Mouse (Mus musculus) ES-Bruce4 (cell line): ENCODE results near the gene Enc1.

Experiments used
- CTCF ChIP-seq: IDR thresholded peaks from one replicate; pipeline ENCODE4 v1.8.1; 2011; ENCODE audit warnings: low read depth, low read length
- POLR2A ChIP-seq: IDR thresholded peaks from one replicate; pipeline ENCODE4 v1.8.1; 2011; ENCODE audit warnings: low read length; ENCODE audit not compliant: insufficient read depth

DNA sequence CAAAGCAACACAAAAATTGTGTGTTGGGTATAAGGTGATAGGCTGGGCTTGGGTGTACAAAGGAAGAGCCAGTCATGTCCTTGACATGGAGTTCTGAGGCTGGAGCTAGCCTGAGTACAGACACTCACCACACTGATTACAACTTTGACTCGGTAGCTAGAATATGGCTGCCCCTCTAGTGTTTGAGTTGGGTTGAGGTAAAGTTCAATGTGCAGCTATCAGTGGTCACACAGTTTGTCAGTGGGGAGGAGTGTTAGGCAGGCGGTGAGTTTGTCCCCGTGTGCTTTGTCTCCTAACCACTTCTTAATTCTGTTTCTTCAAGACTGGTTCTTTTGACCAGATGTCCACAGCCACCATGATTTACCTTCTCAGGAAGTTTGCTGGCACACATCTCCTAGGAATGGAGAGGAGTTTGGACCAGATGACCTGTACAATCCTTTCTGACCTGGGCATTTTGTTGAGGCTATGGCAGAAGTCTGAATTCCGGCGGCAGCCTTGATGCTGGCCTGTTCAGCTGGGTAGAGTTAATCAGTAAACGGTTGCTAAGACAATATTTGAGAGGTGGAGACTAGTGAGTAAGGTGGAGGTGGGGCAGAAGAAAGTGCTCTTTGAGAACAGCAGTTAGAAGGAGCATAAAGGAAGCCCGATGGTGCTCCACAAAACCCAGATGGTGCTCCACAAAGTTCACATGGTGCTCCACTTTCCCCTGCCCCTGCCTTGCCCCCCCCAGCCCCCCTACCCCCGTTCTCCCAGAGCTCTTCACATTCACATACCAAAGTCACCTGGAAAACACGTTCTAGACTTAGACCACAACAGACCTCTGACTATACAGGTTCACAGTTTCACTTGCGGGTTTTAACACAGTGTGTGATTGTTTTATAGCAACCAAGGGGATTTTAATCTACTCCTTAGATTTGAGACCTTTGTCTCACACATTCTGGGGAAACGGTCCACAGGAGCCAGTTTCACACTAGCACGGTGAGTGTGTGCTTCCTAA, 59.3 kb downstream of the Enc1 start:
- no peak for TF ChIP-seq CTCF
- no peak for TF ChIP-seq POLR2A
